Mouse (Mus musculus) ES-E14 (cell line): ENCODE measurements at regions not wholly inside any gene's neighbourhood (a gene's known extent, or its start where the extent isn't known, plus 50 kb on each side); places are given as distances from the start of the nearest gene placed in this dataset.

Source experiments
- DNase-seq: peaks from one replicate; pipeline ENCODE4 v3.0.0-alpha.2; 2013; ENCODE audit warnings: low read depth, low spot score
- H3K27ac ChIP-seq: 2 replicates; pipeline ENCODE4 v1.5.1; 2012; ENCODE audit warnings: low read depth, mild to moderate bottlenecking, low read length, moderate library complexity, mixed read lengths; ENCODE audit not compliant: poor library complexity, insufficient read depth, severe bottlenecking
- H3K36me3 ChIP-seq: 2 replicates; pipeline ENCODE4 v1.6.1; 2012; ENCODE audit warnings: mild to moderate bottlenecking, low read length, moderate library complexity, mixed read lengths; ENCODE audit not compliant: control insufficient read depth, poor library complexity, insufficient read depth, severe bottlenecking
- H3K4me1 ChIP-seq, 2 experiments: fragments of 150-350 bp in 1 of 2; sonication (generic) in 1 of 2; 2 replicates each; pipeline ENCODE4 v1.6.1; 2012; ENCODE audit warnings: low read length in 2 of 2, mild to moderate bottlenecking in 1 of 2, mixed read lengths in 1 of 2; ENCODE audit not compliant: control insufficient read depth in 2 of 2, insufficient read depth in 2 of 2, poor library complexity in 1 of 2
- H3K4me3 ChIP-seq, 2 experiments: fragments of 150-350 bp in 1 of 2; sonication (generic) in 1 of 2; 2 replicates each; pipeline ENCODE4 v1.5.1; 2012; ENCODE audit warnings: low read length in 2 of 2, low read depth in 1 of 2, mild to moderate bottlenecking in 1 of 2, mixed read lengths in 1 of 2; ENCODE audit not compliant: insufficient read depth in 1 of 2, poor library complexity in 1 of 2, severe bottlenecking in 1 of 2
- H3K9ac ChIP-seq: 2 replicates; pipeline ENCODE4 v1.6.1; 2012; ENCODE audit warnings: low read depth, mild to moderate bottlenecking, low read length, mixed read lengths; ENCODE audit not compliant: poor library complexity, insufficient read depth, severe bottlenecking
- H3K9me3 ChIP-seq: fragments of 150-350 bp; sonication (generic); 2 replicates; pipeline ENCODE4 v1.6.1; 2012; ENCODE audit warnings: low read depth, mild to moderate bottlenecking, low read length; ENCODE audit not compliant: control insufficient read depth, insufficient read depth
- CHD2 ChIP-seq: IDR thresholded peaks from 2 replicates; pipeline ENCODE4 v1.6.1; 2014; ENCODE audit warnings: mild to moderate bottlenecking, low read depth, low read length, inconsistent platforms
- HCFC1 ChIP-seq: IDR thresholded peaks from 2 replicates; pipeline ENCODE4 v1.6.1; 2012; ENCODE audit warnings: low read length, inconsistent platforms, borderline replicate concordance; ENCODE audit not compliant: insufficient read depth
- MAFK ChIP-seq: IDR thresholded peaks from 2 replicates; pipeline ENCODE4 v1.6.1; 2014; ENCODE audit warnings: mild to moderate bottlenecking, low read depth, low read length, inconsistent platforms; ENCODE audit not compliant: insufficient read depth
- ZC3H11A ChIP-seq: IDR thresholded peaks from 2 replicates; pipeline ENCODE4 v1.6.1; 2012; ENCODE audit warnings: low read depth, mild to moderate bottlenecking, inconsistent platforms, low read length, borderline replicate concordance
- ZNF384 ChIP-seq: IDR thresholded peaks from 2 replicates; pipeline ENCODE4 v1.6.1; 2012; ENCODE audit warnings: low read depth, low read length, inconsistent platforms
- in situ Hi-C, 2 experiments: fragments of 600-800 bp; cut with MboI; formaldehyde crosslinking; loops; one replicate each; pipeline ENCODE4 v1.15.1; 2025; ENCODE audit warnings: low sequenced_read_pairs in 2 of 2, inconsistent platforms in 1 of 2; ENCODE audit not compliant: unreplicated experiment in 2 of 2

GRCm38 (mm10) chr2:108785161-108785957 is 495.2 kb upstream of the Kif18a start:
- Histone ChIP-seq H3K4me1 (no peaks in the 10 kb centered on the region), H3K9me3 (no peaks in the 10 kb centered on the region), H3K27ac (no peak overlapping the region), H3K4me3 (no peak overlapping the region), H3K9ac (no peak overlapping the region), H3K36me3 (no peaks in the 10 kb centered on the region)
- in situ Hi-C loops, result no loop called here
- no peak for DNase-seq
- TF ChIP-seq HCFC1, result no peak
- TF ChIP-seq CHD2, result no peak
- TF ChIP-seq ZNF384, result no peak
- no peak for TF ChIP-seq MAFK
- TF ChIP-seq ZC3H11A, result no peak

GRCm38 (mm10) chr2:108789166-108789565 is 491.4 kb upstream of the Kif18a start:
- H3K4me1 ChIP-seq, result no peaks in the 10 kb centered on the region
- H3K9ac ChIP-seq, result no peak overlapping the region
- H3K9me3 ChIP-seq, result no peaks in the 10 kb centered on the region
- no peaks in the 10 kb centered on the region for H3K36me3 ChIP-seq
- no peak for TF ChIP-seq MAFK
- TF ChIP-seq ZNF384, result no peak
- no peak for TF ChIP-seq CHD2
- TF ChIP-seq ZC3H11A, result no peak
- no peak for TF ChIP-seq HCFC1
- H3K4me3 ChIP-seq, result no peak overlapping the region
- no peak for DNase-seq
- in situ Hi-C loops, result no loop called here
- no peak overlapping the region for H3K27ac ChIP-seq

GRCm38 (mm10) chr2:108795145-108795544 is 485.4 kb upstream of the Kif18a start:
- Histone ChIP-seq H3K4me3 (no peak overlapping the region), H3K4me1 (no peaks in the 10 kb centered on the region), H3K9ac (no peak overlapping the region), H3K36me3 (no peaks in the 10 kb centered on the region), H3K9me3 (no peaks in the 10 kb centered on the region), H3K27ac (no peak overlapping the region)
- TF ChIP-seq MAFK, result no peak
- no peak for TF ChIP-seq ZC3H11A
- TF ChIP-seq HCFC1, result no peak
- TF ChIP-seq ZNF384, result no peak
- no peak for TF ChIP-seq CHD2
- in situ Hi-C loops, result no loop called here
- DNase-seq, result no peak

GRCm38 (mm10) chr2:108796816-108797581 is 483.5 kb upstream of the Kif18a start:
- Histone ChIP-seq H3K27ac (no peak overlapping the region), H3K4me1 (no peaks in the 10 kb centered on the region), H3K9me3 (no peaks in the 10 kb centered on the region), H3K36me3 (no peaks in the 10 kb centered on the region), H3K4me3 (no peak overlapping the region), H3K9ac (no peak overlapping the region)
- in situ Hi-C loops, result no loop called here
- TF ChIP-seq MAFK (no peak), CHD2 (no peak), HCFC1 (no peak), ZNF384 (no peak), ZC3H11A (no peak)
- no peak for DNase-seq
